Mouse (Mus musculus) brain, embryonic 14.5 days (tissue): ENCODE measurements at regions not wholly inside any gene's neighbourhood (a gene's known extent, or its start where the extent isn't known, plus 50 kb on each side); places are given as distances from the start of the nearest gene placed in this dataset.

ENCODE experiments used
- DNase-seq: peaks from one replicate; pipeline ENCODE4 v3.0.0-alpha.2; 2011; ENCODE audit warnings: low read depth
- CTCF ChIP-seq: fragments of 200-500 bp; IDR thresholded peaks from 2 replicates; pipeline ENCODE4 v1.5.1; 2012; ENCODE audit warnings: inconsistent platforms, mild to moderate bottlenecking, moderate library complexity, borderline replicate concordance; ENCODE audit not compliant: insufficient read depth, insufficient read length; ENCODE audit errors: extremely low read depth
- POLR2A ChIP-seq: fragments of 200-500 bp; IDR thresholded peaks from 2 replicates; pipeline ENCODE4 v1.6.1; 2012; ENCODE audit warnings: mild to moderate bottlenecking, inconsistent platforms, borderline replicate concordance; ENCODE audit not compliant: poor library complexity, insufficient read depth, insufficient read length, severe bottlenecking; ENCODE audit errors: extremely low read depth

DNA sequence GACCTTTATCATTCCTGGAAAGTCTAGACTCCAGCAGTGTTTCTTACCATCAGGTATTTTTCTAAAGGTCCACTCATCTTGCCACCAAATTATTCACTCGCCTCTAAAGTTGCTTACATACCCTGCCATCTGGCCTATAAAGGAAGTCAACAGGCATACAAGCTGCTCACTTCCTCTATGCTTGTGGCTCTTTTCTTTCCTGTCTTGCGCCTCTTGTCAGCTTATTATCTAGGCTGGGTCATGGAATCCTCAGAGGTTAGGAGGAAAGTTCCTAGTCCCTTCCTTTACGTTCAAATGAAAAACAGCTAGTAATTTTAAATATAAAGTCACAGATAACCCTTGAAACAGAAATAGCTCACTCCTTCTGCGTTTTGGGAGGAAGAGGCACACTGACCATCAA is 97.9 kb downstream of the Lipi start:
- no peak for TF ChIP-seq CTCF
- TF ChIP-seq POLR2A: no peak
- DNase-seq: no peak

DNA sequence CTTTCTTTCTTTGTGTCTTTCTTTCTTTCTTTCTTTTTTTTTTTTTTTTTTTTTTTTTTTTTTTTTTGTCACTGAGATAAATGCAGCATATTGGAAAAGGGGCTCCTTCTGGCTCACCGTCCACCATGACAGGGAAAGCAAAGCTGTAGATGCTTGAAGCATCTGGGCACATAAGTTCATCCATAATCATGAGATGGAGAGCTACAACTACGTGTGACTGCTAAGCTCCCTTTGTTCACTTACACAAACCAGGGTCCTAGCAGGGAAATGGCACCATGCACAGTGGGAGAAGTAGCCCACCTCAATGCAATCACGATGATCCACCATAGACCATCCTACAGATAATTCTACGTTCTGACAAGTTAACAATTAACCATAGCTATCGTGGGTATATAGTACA is 102.0 kb downstream of the Lipi start:
- TF ChIP-seq CTCF (no peak), POLR2A (no peak)
- DNase-seq: peak; percentile 33

DNA sequence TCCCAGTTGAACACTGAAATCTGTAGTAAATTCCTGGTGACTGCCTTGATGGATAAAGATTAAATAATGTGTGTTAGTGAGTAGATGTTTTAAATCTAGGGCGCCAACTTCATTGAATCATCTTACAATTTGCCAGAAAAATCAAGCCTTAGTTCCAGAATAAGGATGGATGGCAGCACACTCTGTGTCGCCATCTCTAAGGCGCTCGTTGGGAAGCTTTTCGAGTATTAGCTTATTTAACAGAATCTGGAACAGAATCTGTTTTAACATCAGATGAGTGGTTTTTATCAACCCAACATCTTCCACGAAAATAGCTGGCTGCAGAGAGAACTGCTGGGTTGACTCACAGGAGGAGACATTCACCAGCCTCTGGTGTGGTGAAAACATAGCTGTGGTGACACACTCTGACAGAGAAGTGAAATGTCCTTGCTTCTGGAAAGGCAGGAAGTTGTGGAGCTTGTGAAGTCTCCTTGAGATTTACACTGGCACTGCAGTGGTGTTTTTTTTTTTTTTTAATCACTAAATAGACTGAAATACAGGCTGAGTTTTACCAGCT is 120.4 kb downstream of the Lipi start:
- TF ChIP-seq POLR2A (no peak), CTCF (no peak)
- no peak for DNase-seq

DNA sequence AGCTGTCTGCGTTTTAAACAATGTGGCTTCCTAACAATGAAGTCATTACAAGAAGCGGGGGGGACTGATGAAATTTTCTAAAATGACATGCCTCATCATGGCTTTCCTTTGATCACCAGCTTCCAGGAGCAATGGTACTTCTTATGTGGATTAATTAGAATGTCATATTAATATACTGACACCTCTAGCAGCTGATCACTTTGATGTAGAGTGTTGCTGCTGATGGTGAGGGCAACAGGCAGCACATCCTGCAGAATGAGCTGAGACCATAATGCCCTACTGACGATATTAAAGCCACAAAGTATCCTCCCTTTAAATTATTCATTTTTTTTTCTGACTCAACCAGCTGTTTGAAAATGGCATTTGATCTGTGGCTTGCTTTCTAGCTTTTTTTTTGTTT is 123.7 kb downstream of the Lipi start:
- peak; percentile 42 for DNase-seq
- TF ChIP-seq CTCF: no peak

DNA sequence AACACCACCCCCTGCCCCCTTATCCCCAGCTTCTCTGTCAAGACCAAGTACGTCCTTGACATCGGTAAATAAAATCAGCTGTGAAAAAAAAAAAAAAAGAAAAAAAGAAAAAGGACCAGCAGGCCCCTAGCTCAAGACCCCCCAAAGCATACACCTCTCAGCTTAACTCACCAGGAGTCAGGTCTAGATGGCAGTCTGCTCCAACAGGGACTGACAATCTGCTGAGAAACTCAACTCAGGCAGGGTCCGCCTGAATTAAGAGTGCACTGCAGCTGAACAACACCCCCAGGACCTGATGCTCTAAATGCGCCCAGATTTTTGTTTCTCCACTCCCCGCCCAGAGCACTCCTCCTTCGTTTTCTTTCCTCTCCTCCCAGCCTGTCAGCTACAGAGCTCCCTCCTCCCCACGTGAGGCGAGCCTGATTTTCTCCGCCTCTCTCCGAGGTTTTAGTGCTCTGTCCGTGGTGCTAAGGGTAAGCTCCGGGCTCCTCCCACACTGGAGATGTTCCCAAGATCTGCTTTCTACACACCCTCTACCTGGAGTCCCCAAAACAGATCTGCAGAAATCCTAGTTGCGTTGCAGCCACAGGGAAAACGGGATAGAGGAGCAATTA is 138.9 kb downstream of the Lipi start:
- no peak for TF ChIP-seq POLR2A
- TF ChIP-seq CTCF: no peak
- peak; percentile 69 for DNase-seq

DNA sequence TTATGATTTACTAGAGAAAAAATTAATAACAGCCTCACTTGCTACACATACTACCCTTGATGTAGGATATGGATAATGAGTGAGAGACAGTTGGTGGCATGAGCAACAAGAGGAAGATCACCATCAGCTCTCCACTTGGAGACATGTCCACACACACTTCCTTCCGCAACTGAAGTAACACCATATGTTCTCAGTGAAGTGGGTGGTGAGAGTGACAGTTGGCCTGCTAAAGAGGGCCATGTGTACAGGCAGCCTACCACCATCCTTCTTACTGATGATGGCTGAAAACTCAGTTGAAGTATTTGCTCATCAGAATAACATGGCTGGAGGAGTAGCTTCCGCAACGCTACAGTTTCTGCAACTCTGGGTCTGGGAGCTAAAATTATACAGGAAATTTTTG is 146.6 kb downstream of the Lipi start:
- no peak for TF ChIP-seq CTCF
- TF ChIP-seq POLR2A: no peak
- no peak for DNase-seq

DNA sequence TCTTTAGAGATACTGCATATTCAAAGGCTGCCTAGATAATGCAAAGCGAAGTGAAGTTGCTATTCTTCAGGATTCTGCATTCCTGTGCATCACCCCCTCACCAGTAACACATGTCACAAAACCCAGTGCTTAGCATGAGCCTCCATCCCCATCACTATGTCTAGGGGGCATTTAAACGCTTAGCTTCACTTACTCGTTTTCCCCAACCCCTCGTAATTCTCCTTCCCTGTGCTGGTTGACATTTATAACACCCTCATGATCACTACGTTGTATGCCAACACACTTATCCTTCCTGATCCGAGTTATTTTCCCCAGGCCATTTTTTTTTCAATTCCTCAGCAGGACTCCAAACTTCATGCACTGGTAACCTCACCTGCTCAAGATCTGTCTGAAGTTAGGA is 152.6 kb downstream of the Lipi start:
- TF ChIP-seq POLR2A: no peak
- TF ChIP-seq CTCF: no peak
- DNase-seq: no peak

DNA sequence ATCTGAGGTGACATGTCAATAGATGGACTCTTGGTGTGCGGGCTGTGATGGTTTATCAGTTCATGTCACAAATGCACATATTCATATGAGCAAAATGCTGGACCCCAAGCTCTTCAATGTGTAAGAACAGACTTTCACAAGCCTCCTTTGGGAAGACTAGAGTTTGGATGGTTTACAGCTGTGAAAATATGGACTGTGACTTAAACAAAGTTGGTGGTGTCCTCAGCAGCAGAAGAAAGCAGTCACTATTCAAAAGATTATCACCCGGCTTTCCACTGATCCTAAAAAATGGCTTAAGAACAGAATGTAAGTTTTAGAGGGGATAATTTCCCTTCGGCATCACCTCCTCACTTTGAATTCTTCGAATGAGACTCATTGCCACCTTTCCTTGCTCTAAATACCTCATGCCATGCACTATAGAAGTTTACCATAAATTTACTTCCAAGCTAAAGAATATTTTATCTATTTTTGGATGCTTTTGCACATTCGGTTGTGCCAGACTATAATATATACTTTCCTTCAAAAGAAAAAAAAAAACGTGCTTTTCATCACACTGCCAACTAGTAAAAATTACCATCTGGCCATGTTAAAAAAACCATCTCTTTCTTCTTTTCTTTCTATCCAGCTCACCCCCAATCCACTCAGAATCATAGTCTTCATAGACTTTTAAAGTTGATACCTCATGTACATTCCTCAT is 201.2 kb downstream of the Lipi start:
- TF ChIP-seq CTCF (no peak), POLR2A (no peak)
- DNase-seq: no peak

DNA sequence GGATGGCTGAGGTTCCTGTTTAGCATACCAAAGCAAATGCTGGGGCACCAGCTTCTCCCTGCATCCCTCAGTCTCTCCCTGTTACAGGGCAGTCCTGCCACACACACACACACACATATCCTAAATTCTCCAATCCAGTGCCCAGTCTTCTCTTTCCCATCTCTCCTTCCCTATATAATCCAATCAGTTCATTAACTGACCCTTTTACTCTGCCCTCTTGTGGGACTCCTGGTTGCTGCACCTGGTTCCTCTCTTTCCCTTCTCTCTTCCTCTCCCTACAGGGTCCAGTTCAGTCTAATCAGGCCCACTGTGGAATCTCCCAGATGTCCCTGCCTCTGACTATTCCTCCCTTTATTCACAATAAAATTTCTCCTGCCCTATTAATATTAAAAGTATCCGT is 204.7 kb downstream of the Lipi start:
- no peak for DNase-seq
- no peak for TF ChIP-seq POLR2A
- TF ChIP-seq CTCF: peak; percentile 20; the same call in 1 of the 2 replicates

DNA sequence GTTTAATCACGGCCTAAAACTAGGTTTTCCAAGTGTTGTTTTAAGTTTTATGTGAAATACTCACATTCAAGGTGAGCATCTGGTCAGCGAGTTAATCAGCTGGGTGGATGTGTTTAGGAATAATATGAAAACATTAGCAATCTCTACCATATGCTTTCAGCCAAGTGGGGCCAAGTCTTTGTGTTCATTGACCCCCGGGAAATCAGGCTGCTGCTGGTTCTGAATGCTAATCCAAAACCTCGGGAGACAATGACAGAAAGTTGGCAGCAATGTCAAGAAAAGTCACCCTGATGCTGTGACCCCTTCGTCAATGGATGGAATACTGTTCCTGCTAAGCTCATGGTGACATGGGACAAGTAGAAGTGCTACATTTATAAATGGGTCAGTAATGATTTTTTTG is 216.2 kb downstream of the Lipi start:
- peak; percentile 51 for DNase-seq
- TF ChIP-seq POLR2A (no peak), CTCF (no peak)

DNA sequence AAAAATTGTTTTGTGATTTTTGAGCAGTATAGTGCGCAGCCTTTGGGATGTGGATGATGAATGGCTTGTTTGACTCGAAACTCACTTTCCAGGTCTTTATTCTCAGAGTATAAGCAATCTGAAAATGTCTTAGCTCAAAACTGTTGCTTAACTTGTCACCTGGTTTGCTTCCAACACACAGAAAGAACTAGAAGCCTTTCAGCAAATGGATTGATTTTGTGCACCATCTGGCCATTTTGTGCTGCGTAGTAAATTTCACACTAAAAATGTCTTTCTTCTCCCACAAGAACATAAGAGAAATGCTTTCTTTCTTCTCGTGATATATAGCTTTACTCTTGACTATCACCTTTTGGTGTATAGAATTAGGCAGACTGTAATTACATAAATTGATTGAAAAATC is 219.1 kb downstream of the Lipi start:
- TF ChIP-seq POLR2A (no peak), CTCF (no peak)
- DNase-seq: peak; percentile 33
